Mouse (Mus musculus) megakaryocyte-erythroid progenitor cell, adult 5-6 weeks (primary cell): ENCODE data around the gene Zfhx3. TPM values are rescaled to one million over a fixed set of nuclear protein-coding genes. Genes with fewer than 3 reads are reported as not detected.

ENCODE experiments used
- ATAC-seq: replicated peaks from 2 replicates; pipeline ENCODE4 v1.8.0; 2016; ENCODE audit warnings: mild to moderate bottlenecking, inconsistent platforms; ENCODE audit not compliant: severe bottlenecking, poor library complexity, low FRiP score, low TSS enrichment
- total RNA-seq, 2 experiments: library from RNA; stranded (forward) in 1 of 2; stranded (reverse) in 1 of 2; fragments of 200-1000, 215-1000 nt in 1 of 2; fragments of >200 nt in 1 of 2; fragmentation: Nextera tagmentation in 1 of 2; gene quantifications; 2 replicates each; pipeline ENCODE4 v1.2.3; 2014 to 2017

Zfhx3 gene
- total RNA-seq, 2 experiments from 2014 or later = 0.28 to 2.9 TPM

DNA sequence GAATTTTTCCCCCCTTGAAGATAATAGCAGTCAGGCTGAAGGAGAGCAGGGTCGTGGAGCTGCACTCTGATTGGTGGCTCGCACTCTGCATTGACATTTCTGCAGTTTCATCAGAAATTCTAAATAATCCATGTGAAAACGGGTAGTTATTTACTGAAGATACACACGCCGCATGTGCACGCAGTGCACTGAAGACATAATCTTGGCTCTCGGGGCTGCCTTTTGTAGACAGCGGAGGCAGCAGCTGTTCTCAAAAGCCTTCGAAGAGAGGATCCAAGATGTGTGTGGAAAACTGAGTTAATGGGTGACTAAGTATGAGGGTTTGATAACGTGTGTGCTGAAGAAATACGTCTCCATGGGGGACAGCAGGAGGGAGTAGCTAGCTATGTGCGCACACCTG, 553.7 kb downstream of the Zfhx3 start:
- no peak for ATAC-seq

DNA sequence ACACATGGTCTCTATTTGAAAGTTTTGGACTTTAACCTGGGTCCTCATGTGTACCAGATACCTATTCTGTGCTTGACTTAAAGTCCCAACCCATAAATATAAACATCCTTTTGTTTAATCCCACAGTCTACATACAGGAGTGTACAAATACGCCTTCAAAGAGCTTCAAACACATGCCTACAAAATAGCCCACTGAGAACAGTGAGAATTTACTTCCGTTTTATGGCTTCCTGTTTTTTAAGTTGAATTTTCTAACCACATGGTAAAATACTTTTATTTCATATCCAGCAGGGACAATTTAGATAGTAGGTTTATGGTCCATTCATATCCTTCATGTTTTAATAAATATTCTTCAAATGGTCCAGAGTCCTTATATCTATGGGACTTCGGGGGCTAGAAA, 564.3 kb downstream of the Zfhx3 start:
- no peak for ATAC-seq

DNA sequence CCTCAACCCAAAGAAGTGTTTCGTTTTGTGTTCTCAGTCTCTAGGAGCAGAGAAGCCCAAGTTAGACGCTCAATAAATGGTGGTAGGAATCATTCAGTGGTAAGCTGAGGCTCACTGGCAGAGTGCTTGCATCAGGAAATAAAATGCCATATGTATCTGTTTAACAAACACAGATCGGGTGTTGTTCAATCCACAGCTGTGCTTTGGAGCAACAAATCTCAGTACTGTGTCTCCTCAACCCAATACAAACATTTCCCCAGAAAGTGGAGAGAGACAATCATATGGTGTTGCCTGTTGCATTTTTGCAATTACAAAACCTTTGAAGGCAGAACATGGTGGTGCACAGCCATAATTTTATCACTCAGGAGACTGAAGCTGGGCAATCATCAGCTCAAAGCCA, 565.3 kb downstream of the Zfhx3 start:
- no peak for ATAC-seq

DNA sequence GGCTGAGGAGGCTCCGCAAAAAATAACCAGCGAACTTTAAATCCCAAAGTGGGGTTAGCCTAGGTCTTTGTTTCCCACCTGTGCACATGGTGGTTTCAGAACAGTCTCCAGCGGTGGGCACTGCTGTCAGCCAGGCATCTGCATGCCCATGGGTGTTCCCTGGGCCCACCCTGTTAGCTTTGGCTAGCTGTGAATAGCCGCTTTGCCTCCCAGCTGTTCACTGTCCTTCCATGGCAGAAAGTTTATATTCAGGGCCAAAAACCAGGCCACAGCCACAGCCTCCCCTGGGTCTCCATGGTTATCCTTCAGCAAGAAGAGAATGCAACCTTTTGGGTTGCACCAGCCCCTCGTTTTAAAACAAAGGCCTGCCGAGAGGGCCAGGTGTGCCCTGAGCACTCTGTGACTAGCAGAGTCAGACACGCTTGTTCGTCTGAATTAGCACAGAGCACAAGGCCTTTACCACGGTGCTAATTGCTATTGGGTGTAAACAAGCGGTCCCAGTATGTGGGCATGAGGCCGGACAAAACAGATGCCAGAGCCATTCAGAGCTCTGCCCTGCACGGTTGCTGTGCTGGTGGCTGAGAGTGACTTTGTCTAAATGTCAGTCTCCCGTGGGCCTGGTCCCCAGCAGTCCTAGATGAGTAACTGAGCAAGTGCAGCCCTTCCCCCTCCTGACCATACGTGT, 568.3 kb downstream of the Zfhx3 start:
- ATAC-seq = no peak

DNA sequence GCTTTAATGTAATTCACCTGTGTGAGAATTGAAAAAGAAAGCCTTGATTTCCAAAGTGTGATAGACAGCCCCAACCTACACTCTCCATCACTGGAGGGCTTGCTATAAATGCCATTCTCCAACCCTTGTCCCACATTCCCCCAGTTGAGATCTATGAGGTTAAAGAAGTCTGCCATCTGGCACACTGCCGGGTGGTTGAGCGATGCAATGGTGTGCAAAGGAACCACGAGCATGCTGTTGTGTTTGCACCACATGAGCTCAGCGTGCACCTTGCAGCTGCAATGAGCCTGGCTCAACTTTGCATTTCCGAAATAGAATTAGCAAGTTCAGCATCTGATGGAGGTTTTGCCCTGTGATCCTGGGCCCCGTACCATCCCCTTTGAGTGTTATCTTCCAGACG, 575.7 kb downstream of the Zfhx3 start:
- no peak for ATAC-seq

DNA sequence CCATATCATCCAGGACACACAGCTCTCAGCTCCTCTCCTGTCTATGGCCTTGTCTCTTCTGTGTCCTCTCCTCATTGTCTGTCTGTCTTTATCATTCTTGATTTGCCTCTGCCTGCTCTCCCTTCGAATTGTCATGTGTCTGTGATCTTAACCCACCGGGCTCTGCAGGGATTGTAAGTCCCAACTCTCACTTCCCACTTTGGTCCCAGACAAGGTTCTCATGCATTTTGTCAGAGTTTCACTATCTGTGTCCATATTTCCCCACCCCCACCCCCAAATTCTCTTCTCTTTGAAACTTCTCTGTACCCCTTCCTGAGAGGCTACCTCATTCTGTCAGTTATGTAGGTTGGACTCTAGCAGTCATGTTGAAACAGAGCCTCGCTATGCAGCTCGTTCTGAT, 579.6 kb downstream of the Zfhx3 start:
- ATAC-seq = no peak

DNA sequence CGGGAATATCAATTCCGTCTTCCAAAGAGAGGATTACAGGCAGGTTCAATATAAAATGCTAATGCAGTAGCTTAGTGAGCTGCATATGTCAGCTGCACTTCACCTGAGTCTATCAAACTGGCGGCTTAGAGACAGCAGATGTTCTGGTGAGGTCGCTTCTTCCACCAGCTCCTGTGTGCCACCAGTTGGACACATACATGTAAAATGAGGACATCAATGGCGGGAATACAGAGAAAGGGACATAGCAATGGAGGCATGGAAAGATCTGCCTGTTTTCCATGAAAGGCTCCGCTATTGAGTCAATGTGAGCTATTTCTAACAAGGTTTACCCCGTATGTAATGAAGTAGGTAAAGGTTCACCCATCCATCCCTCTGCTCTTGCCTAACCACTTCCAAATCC, 587.0 kb downstream of the Zfhx3 start:
- no peak for ATAC-seq

DNA sequence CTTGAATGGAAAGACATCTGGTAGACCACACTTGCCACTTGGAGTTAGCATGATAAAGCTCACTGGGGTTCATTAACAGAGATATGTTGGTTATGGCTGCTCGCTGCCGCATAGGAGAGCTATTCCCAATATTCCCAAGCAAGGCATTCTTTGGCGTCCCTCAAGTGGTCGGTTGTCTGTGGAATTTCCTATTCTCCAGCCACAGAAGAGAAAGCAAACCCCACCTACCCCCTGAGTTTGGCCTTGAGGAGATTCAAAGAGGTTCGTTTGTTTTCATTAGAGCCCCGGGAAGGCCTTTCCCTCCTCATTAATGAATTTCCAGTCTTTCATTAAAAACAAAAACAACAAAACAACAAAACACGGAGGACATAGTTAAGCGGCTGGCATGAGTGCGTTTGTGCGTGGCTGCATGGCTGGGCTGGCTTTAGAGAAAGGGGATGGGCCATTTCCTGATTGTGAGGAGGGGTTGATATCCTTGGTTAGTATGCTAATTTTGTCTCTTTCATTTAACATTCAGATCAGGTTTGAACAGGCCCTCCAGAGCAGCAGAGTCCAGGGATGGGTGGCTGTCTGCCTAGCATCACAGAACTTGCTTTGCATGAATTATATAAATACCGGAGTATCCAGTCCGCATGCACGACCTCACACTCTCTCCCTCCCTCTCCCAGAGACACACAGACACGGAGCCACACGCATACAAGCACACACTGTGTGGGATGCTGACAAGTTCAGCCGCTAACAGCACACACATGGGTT, 592.9 kb downstream of the Zfhx3 start:
- ATAC-seq = no peak

DNA sequence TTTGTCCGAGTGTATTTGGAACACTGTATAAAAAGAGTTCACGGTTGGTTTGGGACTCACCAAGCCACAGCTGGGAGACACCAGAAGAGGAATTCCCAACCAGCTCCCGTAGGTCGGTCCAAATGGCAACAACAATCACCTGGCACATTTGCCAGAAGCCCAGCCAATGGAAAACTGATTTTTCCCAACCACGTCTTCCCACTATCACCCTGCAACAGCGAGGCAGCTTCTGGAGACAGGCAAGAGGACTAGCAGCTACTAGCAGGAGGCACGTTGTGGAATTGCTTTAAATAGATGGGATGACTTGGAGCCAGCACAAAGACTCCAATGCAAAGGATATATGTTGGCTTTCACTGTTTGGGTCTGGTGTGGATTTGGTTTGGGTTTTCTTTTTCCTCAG, 593.7 kb downstream of the Zfhx3 start:
- ATAC-seq = no peak

DNA sequence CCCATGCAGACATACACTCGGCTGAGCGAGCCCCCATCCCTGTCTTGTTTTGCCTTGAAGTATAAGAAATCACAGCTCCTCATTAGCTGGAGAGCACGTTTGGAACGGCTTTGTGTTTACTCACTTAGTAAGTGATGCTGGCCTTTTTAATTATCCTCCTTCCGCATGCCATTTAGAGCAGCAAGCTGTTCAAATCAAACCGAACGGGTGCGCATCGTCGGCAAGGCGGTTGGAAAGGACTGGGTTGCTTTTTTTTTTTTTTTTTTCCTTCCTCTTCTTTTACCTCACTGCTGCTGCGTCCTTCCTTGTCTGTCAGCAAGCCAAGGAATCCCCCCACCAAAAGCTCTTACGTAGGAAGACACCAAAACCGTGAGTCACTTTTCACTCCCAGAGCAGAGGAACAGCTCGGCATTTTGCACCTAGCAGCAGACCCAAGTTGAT, 594.5 kb downstream of the Zfhx3 start:
- no peak for ATAC-seq

DNA sequence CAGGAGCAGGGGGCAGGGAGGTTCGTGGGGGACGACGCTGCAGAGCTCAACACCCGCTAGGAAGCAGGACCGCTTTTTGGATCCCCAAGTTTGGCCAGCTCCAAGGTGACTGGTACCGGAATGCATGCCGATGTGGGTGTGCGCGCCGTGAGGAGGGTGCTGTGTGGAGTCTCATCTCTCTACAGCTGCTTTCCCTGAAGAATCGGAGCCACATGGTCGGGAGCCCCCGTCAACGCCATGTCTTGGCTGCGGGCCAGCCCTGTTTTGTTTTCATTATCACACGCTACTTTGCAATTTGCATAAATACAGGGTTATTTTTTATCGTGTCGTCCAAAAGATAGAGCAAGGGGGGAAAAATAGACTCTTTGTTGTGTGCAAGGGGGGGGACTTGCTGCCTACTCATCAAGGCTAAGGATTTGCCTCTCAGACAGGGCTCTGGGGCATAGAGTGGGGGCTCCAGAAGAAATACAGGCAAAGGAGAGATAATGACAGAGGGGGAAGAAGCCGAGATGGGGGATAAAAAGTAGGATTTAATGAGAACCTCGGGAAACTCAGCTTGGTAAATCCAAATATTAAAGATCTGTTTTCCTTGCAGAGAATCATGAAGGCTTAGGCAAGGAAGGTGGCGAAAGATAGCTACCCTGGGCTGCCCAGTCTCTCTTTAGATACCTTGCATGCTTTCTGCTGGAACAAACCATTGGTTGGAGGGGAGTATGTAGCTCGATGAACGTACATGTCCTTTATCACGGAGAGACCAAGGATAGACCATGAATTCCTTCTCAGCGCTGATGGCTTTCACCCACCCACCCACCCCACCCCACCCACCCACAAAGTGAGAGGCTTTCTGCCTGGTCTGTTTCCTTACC, 595.5 kb downstream of the Zfhx3 start:
- no peak for ATAC-seq

DNA sequence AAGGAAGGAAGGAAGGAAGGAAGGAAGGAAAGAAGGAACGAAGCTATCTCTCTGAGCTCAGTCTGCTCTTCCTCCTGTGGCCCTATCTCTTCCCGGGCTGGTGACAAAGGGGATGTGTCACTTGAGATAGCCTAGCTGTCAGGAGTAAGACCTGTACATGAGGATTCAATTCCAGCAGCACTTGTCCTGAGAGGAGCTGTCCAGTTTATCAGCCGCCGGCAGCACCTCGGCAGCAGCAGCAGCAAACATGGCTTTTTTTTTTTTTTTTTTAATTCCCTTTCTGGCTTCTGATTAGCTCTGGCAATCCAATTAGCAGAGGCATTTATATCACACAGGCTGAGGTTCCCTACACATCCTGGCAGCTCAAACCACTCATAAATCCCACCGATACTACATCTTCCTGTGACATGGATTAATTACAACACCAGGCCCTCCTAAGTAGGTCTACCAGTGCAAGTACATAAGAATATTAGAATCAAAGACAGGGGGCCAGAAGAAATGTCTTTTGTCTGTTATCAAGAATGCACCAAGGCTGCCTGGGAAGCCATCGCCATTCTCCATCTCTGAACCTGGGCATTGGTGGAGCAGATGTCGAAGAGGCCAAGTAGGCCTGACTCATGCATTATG, 596.6 kb downstream of the Zfhx3 start:
- no peak for ATAC-seq

DNA sequence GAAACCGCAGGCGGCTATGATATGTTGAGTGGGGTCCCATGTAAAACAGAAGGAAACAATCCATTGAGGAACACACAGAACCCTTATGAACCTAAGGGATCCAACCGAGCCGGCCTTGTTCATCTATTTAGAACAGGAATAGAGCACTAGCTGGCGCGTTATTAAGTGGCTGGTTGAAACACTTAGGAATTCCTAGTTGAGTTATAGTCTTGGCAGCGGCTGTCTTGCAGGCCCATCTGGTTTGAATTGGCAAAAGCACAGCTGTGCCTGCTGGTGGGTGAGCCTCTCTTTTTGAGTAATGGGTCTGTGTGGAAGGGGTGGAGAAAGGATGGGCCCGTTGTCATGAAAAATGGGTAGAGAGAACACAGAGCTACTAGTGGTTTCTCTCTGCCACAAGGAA, 610.1 kb downstream of the Zfhx3 start:
- ATAC-seq = no peak

DNA sequence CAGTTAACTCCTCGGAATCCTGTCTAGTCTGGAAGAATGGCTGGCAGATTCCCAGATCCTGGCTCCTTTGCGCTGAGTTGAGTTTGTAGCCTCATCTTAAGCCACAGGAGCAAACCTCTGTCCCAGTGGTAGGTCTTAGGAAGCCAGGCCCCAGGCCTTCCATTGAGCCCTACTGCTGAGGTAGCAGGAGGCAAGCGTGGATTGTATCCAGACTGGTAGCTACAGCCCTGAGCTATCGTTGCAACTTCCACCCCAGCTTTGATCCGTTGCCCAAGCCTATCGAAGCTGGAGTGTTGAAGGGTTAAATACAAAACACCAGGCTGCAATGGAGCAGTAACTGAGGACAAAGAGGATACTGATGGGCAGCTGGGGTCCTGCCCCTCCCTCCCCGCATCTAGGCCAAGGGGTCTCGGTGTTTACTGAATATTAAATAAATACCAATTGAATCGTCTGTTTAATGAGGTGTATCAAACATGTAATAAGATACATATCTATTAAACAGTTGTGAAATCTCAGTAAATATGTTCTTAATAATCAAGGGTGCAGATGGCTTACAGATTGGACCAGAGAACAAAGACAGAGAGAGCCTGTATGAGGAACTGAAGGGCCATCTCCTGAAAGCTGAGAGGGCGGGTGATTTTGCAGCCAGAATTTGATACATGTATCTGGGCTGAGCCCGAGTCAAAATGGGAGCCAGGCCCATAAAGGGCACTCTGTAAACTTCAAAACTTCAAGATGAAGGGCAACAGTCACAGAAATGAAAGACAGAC, 611.5 kb downstream of the Zfhx3 start:
- ATAC-seq = no peak

DNA sequence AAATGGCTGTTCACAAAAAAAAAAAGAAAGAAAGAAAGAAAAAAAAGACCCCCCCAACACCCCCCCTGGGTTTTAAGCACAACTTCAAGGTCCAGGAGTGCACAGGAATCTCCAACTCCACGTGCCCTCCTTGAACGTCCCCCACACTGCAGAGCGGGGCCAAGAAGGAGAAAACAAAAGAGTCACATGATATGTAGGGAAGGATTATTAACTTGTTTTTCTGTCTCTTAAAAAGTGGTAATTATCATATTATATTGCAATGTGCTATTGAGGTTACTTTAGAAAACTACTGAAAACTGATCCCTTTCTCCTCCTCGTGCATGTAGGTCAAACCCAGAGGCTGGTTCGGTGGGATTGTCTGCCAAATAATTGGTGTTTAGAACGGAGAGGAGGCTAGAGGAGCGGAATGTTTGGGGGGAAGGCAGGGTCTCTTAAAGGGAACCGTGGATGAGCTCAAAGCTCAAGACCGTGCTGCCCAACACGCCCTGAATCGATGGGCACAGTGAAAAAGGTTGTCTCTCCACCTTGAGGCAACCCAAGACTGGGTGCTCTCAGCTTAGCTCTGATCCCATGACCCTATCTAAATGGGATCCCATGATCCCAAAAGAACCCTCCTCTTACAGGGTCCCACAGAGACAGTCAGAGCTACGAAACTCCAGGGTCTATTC, 612.3 kb downstream of the Zfhx3 start:
- ATAC-seq = no peak

DNA sequence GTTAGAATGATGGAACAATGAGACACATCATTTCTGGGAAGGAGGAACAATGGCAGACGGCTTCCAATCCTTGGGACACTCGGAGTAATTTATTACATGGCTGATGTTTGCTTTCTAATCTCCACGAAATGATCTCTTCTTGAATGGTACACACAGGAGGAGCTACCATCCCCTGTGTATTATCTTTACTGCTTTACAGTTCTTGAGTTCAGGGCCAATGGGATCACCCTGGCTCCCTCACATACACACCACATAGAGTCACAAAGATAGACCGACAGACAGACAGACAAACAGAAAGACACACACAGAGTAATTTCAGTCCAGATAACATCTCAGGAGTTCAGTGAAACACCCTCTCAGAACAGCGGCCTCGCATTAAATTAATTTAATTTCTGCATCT, 621.0 kb downstream of the Zfhx3 start:
- ATAC-seq = no peak

DNA sequence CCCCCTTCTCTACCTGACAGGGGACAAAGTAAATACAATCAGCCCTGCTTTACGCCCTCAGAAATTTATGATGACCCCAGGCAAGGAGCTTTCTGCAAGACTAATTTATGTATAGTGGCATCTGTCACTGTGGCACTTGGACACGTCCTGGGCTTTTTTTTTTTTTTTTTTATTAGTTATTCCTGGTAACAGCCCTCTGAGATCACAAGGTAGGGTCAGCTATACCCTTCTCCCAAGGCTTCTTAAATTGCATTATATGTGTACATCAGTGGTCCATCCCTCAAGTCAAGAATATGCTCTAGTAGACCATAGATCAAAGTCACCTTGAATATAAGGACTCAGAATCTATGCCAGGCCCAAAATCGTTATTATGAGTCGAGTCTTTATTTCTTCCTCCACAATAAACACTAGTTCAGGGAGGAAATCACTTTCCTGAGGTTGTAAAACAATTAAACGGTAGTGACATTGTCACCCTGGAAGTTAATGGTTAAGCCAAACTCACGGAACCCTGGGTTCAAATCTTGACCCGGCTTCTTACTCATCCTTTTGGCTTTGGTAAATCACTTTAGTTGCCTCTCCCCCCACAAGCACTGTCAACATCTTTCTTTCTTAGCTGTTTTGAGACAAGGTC, 621.6 kb downstream of the Zfhx3 start:
- no peak for ATAC-seq

DNA sequence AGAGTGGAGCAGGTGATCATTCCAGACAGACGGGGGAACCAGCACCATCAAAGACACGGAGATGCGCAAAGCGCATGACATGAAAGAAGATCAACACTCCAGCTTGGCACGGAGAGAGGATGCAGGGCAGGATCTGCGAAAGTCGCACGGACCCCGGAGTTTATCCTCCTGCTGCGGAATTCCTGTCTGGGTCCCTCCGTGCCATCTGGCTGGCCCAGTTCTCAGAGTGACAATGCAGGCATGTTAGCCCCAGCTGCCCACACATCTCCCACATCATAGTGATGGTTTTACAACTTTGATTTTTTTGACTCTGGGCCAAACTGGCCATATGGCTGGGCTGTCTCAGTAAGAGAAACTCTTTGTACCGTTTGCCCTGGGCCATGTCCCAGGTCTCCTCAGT, 623.6 kb downstream of the Zfhx3 start:
- no peak for ATAC-seq
